Mouse (Mus musculus) ES-E14 (cell line): ENCODE data around the gene Flrt1.

Experiments used
- HCFC1 ChIP-seq: IDR thresholded peaks from 2 replicates; pipeline ENCODE4 v1.6.1; 2012; ENCODE audit warnings: low read length, inconsistent platforms, borderline replicate concordance; ENCODE audit not compliant: insufficient read depth
- ZNF384 ChIP-seq: IDR thresholded peaks from 2 replicates; pipeline ENCODE4 v1.6.1; 2012; ENCODE audit warnings: low read depth, low read length, inconsistent platforms

GRCm38 (mm10) chr19:7148096-7148495, 42.6 kb upstream of the Flrt1 start:
- no peak for TF ChIP-seq HCFC1
- no peak for TF ChIP-seq ZNF384
